Mouse (Mus musculus) lung, embryonic 14.5 days (tissue): ENCODE measurements around the gene Bin2. TPM values are rescaled to one million over a fixed set of nuclear protein-coding genes. Genes with fewer than 3 reads are reported as not detected.

Experiments
- ATAC-seq: fragments of 200-750 bp; cut with Nextera tagmentation; 2 replicates; pipeline ENCODE4 v1.8.0; 2017; ENCODE audit warnings: mild to moderate bottlenecking, moderate TSS enrichment, moderate library complexity; ENCODE audit not compliant: insufficient read depth
- DNase-seq: peaks from one replicate; pipeline ENCODE4 v3.0.0-alpha.2; 2015
- H3K27ac ChIP-seq: fragments of 300-500 bp; sonication (generic); 2 replicates; pipeline ENCODE4 v1.5.1; 2014; ENCODE audit warnings: low read depth, mild to moderate bottlenecking, moderate library complexity
- H3K27me3 ChIP-seq: fragments of 300-500 bp; sonication (generic); 2 replicates; pipeline ENCODE4 v1.6.1; 2014; ENCODE audit warnings: low read length, control low read depth; ENCODE audit not compliant: insufficient read depth
- H3K36me3 ChIP-seq: fragments of 300-500 bp; sonication (generic); 2 replicates; pipeline ENCODE4 v1.6.1; 2014; ENCODE audit warnings: control low read depth; ENCODE audit not compliant: insufficient read depth
- H3K4me1 ChIP-seq: fragments of 300-500 bp; sonication (generic); 2 replicates; pipeline ENCODE4 v1.6.1; 2014; ENCODE audit warnings: antibody characterized with exemption, control low read depth; ENCODE audit not compliant: insufficient read depth
- H3K4me2 ChIP-seq: fragments of 300-500 bp; sonication (generic); 2 replicates; pipeline ENCODE4 v1.6.1; 2014; ENCODE audit warnings: mild to moderate bottlenecking
- H3K4me3 ChIP-seq: fragments of 300-500 bp; sonication (generic); 2 replicates; pipeline ENCODE4 v1.5.1; 2014; ENCODE audit warnings: low read depth, low read length
- H3K9ac ChIP-seq: fragments of 300-500 bp; sonication (generic); 2 replicates; pipeline ENCODE4 v1.6.1; 2014
- H3K9me3 ChIP-seq: fragments of 300-500 bp; sonication (generic); 2 replicates; pipeline ENCODE4 v1.6.1; 2016; ENCODE audit warnings: low read depth, low read length, control low read depth
- CTCF ChIP-seq: IDR thresholded peaks from 2 replicates; pipeline ENCODE4 v1.5.1; 2016; ENCODE audit warnings: antibody characterized with exemption, low read depth
- WGBS: fragments of 180-500 bp; shearing (Covaris S2); extraction: QIAGEN DNeasy Blood & Tissue Kit; methylation state at CpG from one replicate; pipeline ENCODE4 v1.1.7; 2014; 5-methylcytosine and 5-hydroxymethylcytosine counted together
- polyA plus RNA-seq: library from polyadenylated mRNA; unstranded; fragments of >200 nt; fragmentation: Nextera tagmentation; extraction: Ambion mirVana; gene quantifications from 2 replicates; pipeline ENCODE4 v1.2.1, GENCODE M21; 2014

Bin2 gene
- polyA plus RNA-seq, 1 experiment from 2014 or later: 4.8 TPM

- WGBS: 10% methylated on average over 12 of the region's 12 CpGs
- ATAC-seq (no peak), DNase-seq (peak; percentile 16)
- H3K4me1 ChIP-seq: no peaks in the 10 kb centered on the region
- no peak overlapping the region for H3K4me2 ChIP-seq
- no peaks in the 10 kb centered on the region for H3K27me3 ChIP-seq
- H3K36me3 ChIP-seq: no peaks in the 10 kb centered on the region
- no peak overlapping the region for H3K4me3 ChIP-seq
- no peaks in the 10 kb centered on the region for H3K9me3 ChIP-seq
- TF ChIP-seq CTCF: no peak
- no peak overlapping the region for H3K9ac ChIP-seq
- H3K27ac ChIP-seq: no peak overlapping the region; the same call in 1 of the 2 replicates
Observed at GRCm38 (mm10) chr15:100666851-100667250, 2.5 kb downstream of the Bin2 start.

- H3K27ac ChIP-seq: no peak overlapping the region
- no peaks in the 10 kb centered on the region for H3K27me3 ChIP-seq
- H3K9ac ChIP-seq: no peak overlapping the region
- H3K36me3 ChIP-seq: no peaks in the 10 kb centered on the region
- no peak for TF ChIP-seq CTCF
- no peak overlapping the region for H3K4me3 ChIP-seq
- H3K9me3 ChIP-seq: no peaks in the 10 kb centered on the region
- H3K4me2 ChIP-seq: no peak overlapping the region
- ATAC-seq (no peak; the same call in 1 of the 2 replicates), DNase-seq (peak; percentile 44)
- WGBS: 3% methylated on average over 7 of the region's 7 CpGs
- H3K4me1 ChIP-seq: no peaks in the 10 kb centered on the region
Observed at GRCm38 (mm10) chr15:100666219-100666696, 3.1 kb downstream of the Bin2 start.

- no peaks in the 10 kb centered on the region for H3K36me3 ChIP-seq
- ATAC-seq (no peak), DNase-seq (no peak)
- H3K4me2 ChIP-seq: no peak overlapping the region
- WGBS: 30% methylated on average over 9 of the region's 9 CpGs
- no peaks in the 10 kb centered on the region for H3K4me1 ChIP-seq
- no peaks in the 10 kb centered on the region for H3K9me3 ChIP-seq
- no peak overlapping the region for H3K27ac ChIP-seq
- H3K9ac ChIP-seq: no peak overlapping the region
- H3K4me3 ChIP-seq: no peak overlapping the region
- TF ChIP-seq CTCF: no peak
- no peaks in the 10 kb centered on the region for H3K27me3 ChIP-seq
Observed at GRCm38 (mm10) chr15:100665411-100666218, 3.7 kb downstream of the Bin2 start.

- no peak overlapping the region for H3K27ac ChIP-seq
- H3K27me3 ChIP-seq: no peaks in the 10 kb centered on the region
- no peak for DNase-seq
- H3K4me3 ChIP-seq: no peak overlapping the region
- H3K36me3 ChIP-seq: no peaks in the 10 kb centered on the region
- no peaks in the 10 kb centered on the region for H3K9me3 ChIP-seq
- H3K4me2 ChIP-seq: no peak overlapping the region
- WGBS: 72% methylated on average over 9 of the region's 9 CpGs
- no peak for TF ChIP-seq CTCF
- no peaks in the 10 kb centered on the region for H3K4me1 ChIP-seq
- no peak for ATAC-seq
- H3K9ac ChIP-seq: no peak overlapping the region
Observed at GRCm38 (mm10) chr15:100664813-100665274, 4.5 kb downstream of the Bin2 start.

- H3K4me2 ChIP-seq: no peak overlapping the region
- H3K9me3 ChIP-seq: no peaks in the 10 kb centered on the region
- H3K27me3 ChIP-seq: no peaks in the 10 kb centered on the region
- TF ChIP-seq CTCF: no peak
- H3K4me3 ChIP-seq: no peak overlapping the region
- no peak overlapping the region for H3K9ac ChIP-seq
- no peaks in the 10 kb centered on the region for H3K36me3 ChIP-seq
- H3K27ac ChIP-seq: no peak overlapping the region
- no peak for DNase-seq
- ATAC-seq: no peak
- 78% methylated on average over 5 of the region's 5 CpGs for WGBS
- H3K4me1 ChIP-seq: no peaks in the 10 kb centered on the region
Observed at GRCm38 (mm10) chr15:100660805-100661204, 8.5 kb downstream of the Bin2 start.

GRCm38 (mm10) chr15:100660306-100660705, 9.0 kb downstream of the Bin2 start:
- no peaks in the 10 kb centered on the region for H3K9me3 ChIP-seq
- no peak overlapping the region for H3K4me3 ChIP-seq
- WGBS: 75% methylated on average over 9 of the region's 9 CpGs

GRCm38 (mm10) chr15:100655201-100655600, 14.2 kb downstream of the Bin2 start:
- H3K4me3 ChIP-seq: no peak overlapping the region
- H3K27ac ChIP-seq: no peak overlapping the region
- no peak overlapping the region for H3K9ac ChIP-seq
- WGBS: 83% methylated on average over 5 of the region's 5 CpGs
- H3K27me3 ChIP-seq: no peaks in the 10 kb centered on the region
- ATAC-seq (no peak), DNase-seq (no peak)
- no peak for TF ChIP-seq CTCF
- H3K4me2 ChIP-seq: no peak overlapping the region
- no peaks in the 10 kb centered on the region for H3K36me3 ChIP-seq
- no peaks in the 10 kb centered on the region for H3K9me3 ChIP-seq
- no peaks in the 10 kb centered on the region for H3K4me1 ChIP-seq

More at GRCm38 (mm10) chr15:100660306-100660705, 9.0 kb downstream of the Bin2 start:
- TF ChIP-seq CTCF: no peak
- Histone ChIP-seq H3K27ac (no peak overlapping the region), H3K36me3 (no peaks in the 10 kb centered on the region), H3K4me2 (no peak overlapping the region), H3K4me1 (no peaks in the 10 kb centered on the region), H3K27me3 (no peaks in the 10 kb centered on the region), H3K9ac (no peak overlapping the region)
- DNase-seq: no peak
- no peak for ATAC-seq
